Mouse (Mus musculus) Patski (cell line): ENCODE measurements around the gene Syngr1. TPM values are rescaled to one million over a fixed set of nuclear protein-coding genes. Genes with fewer than 3 reads are reported as not detected.

ENCODE experiments used
- ATAC-seq: fragments of 100-300 bp; one replicate; pipeline ENCODE4 v1.8.0; 2021
- CTCF ChIA-PET: fragments of 350-600 bp; sonication (Branson Sonifier 250); formaldehyde crosslinking; loops from one replicate; lab custom pipeline; 2022; ENCODE audit warnings: inconsistent platforms; lab: Charles Lee
- POLR2A ChIA-PET: fragments of 350-600 bp; sonication (Branson Sonifier 250); formaldehyde crosslinking; loops from one replicate; lab custom pipeline; 2022; ENCODE audit warnings: antibody characterized with exemption, inconsistent platforms; lab: Charles Lee
- DNase-seq: peaks from one replicate; pipeline ENCODE4 v3.0.0-alpha.2; 2011; ENCODE audit warnings: low read depth, low spot score
- H3K27me3 ChIP-seq: fragments of 371-371 bp; one replicate; pipeline ENCODE4 v1.5.1; 2021
- CTCF ChIP-seq: fragments of 100-300 bp; IDR thresholded peaks from one replicate; pipeline ENCODE4 v1.5.1; 2021
- in situ Hi-C: fragments of 300-500 bp; cut with MboI; formaldehyde crosslinking; loops from 3 replicates; pipeline ENCODE4 v1.11.1; 2018; ENCODE audit warnings: low pct_unique_long_range_greater_than_20kb, mixed read lengths
- polyA plus RNA-seq: library from polyadenylated mRNA; unstranded; gene quantifications from one replicate; pipeline ENCODE4 v1.2.3, GENCODE M21; 2021

The Syngr1 gene
- polyA plus RNA-seq, 1 experiment from 2014 or later: 91.6 TPM

DNA sequence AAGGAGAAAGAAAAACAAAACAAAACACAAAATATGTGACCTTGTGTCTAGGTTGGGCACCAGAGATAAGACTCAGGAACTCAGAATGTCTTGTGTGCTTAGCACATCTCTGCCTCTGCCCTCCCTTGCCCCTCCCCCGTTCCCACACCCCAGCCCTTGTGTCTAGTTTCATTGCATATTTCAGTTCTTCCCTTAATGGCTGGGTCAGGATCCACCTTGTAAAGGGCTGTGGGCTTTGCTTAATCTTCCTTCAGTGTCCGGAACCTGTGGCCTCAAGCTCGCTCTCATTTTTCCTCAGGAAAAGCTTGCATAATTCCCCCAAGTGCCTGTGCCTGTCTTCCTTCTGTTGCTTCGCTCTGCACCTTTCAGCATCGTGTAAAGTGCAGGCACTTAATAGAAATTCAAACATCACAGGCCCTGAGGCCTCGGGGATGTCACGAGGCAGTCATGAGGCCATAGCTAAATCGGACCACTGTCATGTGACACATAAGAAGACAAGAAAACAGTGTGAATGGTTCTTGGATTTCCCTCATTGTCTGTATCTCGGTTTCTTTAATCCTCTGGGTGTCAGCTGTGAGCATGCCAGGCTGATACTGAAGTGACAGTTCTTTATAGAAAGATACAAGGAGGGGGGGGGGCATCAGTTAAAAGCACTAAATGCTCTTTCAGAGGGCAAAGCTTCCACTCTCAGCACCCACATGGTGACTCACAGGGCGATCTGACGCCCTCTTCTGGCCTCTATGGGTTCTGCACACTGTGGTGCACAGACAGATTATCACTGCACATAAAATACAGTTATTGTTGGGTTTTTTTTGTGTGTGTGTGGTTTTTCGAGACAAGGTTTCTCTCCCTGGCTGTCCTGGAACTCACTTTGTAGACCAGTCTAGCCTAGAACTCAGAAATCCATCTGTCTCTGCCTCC is 14.6 kb downstream of the Syngr1 start:
- ChIA-PET CTCF (interaction anchor here (0.8 kb wide), 1 partner anchor 25 kb away, joined by 3 read pairs; no protein-coding TSS in a partner anchor), POLR2A (no interaction called here)
- TF ChIP-seq CTCF: no peak
- in situ Hi-C loops: no loop called here
- H3K27me3 ChIP-seq: no peaks in the 10 kb centered on the region
- ATAC-seq (no peak), DNase-seq (no peak)

GRCm38 (mm10) chr15:80107143-80107542 is 16.0 kb downstream of the Syngr1 start:
- DNase-seq (no peak), ATAC-seq (no peak)
- in situ Hi-C loops: no loop called here
- ChIA-PET CTCF (interaction anchor here (0.9 kb wide), 1 partner anchor 26 kb away, joined by 3 read pairs; the partner anchor contains the start of gene Tab1), POLR2A (interaction anchor here (0.6 kb wide), 1 partner anchor 172 kb away, joined by 3 read pairs; no protein-coding TSS in a partner anchor)
- no peak for TF ChIP-seq CTCF
- H3K27me3 ChIP-seq: no peaks in the 10 kb centered on the region

DNA sequence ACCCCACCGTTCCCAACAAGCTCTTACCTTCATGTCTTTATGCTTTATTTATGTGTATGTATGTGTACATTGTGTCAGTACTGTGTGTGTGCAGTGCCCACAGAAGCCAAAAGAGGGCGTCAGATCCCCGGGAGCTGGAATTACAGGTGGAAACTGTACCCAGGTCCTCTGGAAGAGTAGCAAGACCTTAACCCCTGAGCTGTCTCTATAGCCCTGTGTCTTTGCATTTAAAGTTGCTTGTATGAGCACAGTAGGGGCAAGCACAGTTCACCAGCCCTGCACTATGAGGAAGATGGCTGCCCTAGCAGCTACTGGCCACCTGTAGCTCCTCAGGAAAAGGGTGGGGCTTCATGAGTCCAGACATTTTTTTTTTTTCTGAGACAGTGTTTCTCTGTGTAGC is 16.4 kb downstream of the Syngr1 start:
- ATAC-seq (no peak), DNase-seq (no peak)
- ChIA-PET POLR2A (interaction anchor here (0.5 to 0.6 kb wide), 2 partner anchors 25 to 172 kb away, joined by 3 read pairs; partner anchors contain the start of gene Tab1), CTCF (interaction anchor here (0.9 kb wide), 1 partner anchor 25 kb away, joined by 3 read pairs; the partner anchor contains the start of gene Tab1)
- in situ Hi-C loops: no loop called here
- no peaks in the 10 kb centered on the region for H3K27me3 ChIP-seq
- TF ChIP-seq CTCF: no peak

DNA sequence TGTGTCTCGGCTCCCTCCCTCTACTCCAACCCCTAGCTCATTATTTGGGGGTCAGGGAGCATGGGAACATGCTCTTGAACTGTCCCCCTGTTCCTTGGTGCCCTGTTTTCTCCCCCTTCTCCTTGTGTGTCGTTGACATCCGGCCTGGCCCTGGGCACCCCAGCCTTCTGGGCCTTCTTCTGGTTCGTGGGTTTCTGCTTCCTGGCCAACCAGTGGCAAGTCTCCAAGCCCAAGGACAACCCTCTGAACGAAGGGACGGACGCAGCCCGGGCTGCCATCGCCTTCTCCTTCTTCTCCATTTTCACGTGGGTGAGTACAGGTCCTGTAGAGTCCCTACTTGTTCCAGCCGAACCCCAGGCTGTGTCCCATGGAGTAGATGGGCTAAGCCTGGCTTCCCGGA is 20.3 kb downstream of the Syngr1 start:
- H3K27me3 ChIP-seq: no peaks in the 10 kb centered on the region
- ChIA-PET CTCF (no interaction called here), POLR2A (interaction anchor here (0.5 kb wide), 1 partner anchor 23 kb away, joined by 7 read pairs; no protein-coding TSS in a partner anchor)
- ATAC-seq (no peak), DNase-seq (no peak)
- TF ChIP-seq CTCF: no peak
- in situ Hi-C loops: no loop called here

DNA sequence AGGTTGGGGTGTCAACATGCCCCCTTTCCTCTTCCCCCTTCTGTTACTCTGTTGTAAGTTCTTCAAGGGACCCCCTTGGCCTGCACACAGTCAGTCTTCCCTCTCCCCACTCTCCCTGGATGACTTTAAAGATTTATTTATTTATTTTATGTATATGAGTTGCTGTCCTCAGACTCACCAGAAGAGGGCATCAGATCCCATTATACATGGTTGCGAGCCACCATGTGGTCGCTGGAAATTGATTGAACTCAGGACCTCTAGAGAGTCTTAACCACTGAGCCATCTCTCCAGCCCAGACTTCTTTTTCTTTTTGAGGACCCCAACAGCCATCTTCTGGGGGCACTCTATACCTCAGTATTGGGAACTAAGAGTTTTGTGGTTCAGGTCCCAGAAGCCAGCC is 21.4 kb downstream of the Syngr1 start:
- in situ Hi-C loops: no loop called here
- DNase-seq (no peak), ATAC-seq (no peak)
- H3K27me3 ChIP-seq: no peaks in the 10 kb centered on the region
- POLR2A ChIA-PET: no interaction called here
- TF ChIP-seq CTCF: no peak
- CTCF ChIA-PET: no interaction called here

- POLR2A ChIA-PET: interaction anchor here (0.9 kb wide), 1 partner anchor 14 kb away, joined by 3 read pairs; no protein-coding TSS in a partner anchor
Measured at GRCm38 (mm10) chr15:80114414-80114813, 23.3 kb downstream of the Syngr1 start.

GRCm38 (mm10) chr15:80115256-80115655 is 24.1 kb downstream of the Syngr1 start:
- CTCF ChIA-PET: interaction anchor here (0.7 kb wide), 1 partner anchor 18 kb away, joined by 3 read pairs; no protein-coding TSS in a partner anchor
- ATAC-seq (no peak), DNase-seq (no peak)
- TF ChIP-seq CTCF: no peak
- POLR2A ChIA-PET: interaction anchor here (0.9 kb wide), 1 partner anchor 13 kb away, joined by 3 read pairs; no protein-coding TSS in a partner anchor
- H3K27me3 ChIP-seq: no peaks in the 10 kb centered on the region
- in situ Hi-C loops: no loop called here

More at GRCm38 (mm10) chr15:80114414-80114813, 23.3 kb downstream of the Syngr1 start:
- in situ Hi-C loops: no loop called here
- DNase-seq (no peak), ATAC-seq (no peak)
- no peaks in the 10 kb centered on the region for H3K27me3 ChIP-seq
- CTCF ChIA-PET: interaction anchor here (1.9 kb wide), 1 partner anchor 15 kb away, joined by 6 read pairs; no protein-coding TSS in a partner anchor
- TF ChIP-seq CTCF: no peak

- in situ Hi-C loops: no loop called here
- POLR2A ChIA-PET: no interaction called here
- no peak for TF ChIP-seq CTCF
- CTCF ChIA-PET: interaction anchor here (0.7 kb wide), 1 partner anchor 17 kb away, joined by 3 read pairs; no protein-coding TSS in a partner anchor
- DNase-seq (no peak), ATAC-seq (no peak)
- H3K27me3 ChIP-seq: no peaks in the 10 kb centered on the region
Measured at GRCm38 (mm10) chr15:80115866-80116794, 25.0 kb downstream of the Syngr1 start.

- DNase-seq: no peak
- in situ Hi-C loops: no loop called here
- POLR2A ChIA-PET: no interaction called here
- no peak for TF ChIP-seq CTCF
- ATAC-seq: no peak
- H3K27me3 ChIP-seq: no peaks in the 10 kb centered on the region
- CTCF ChIA-PET: no interaction called here
Measured at GRCm38 (mm10) chr15:80117154-80117553, 26.0 kb downstream of the Syngr1 start.

- CTCF ChIA-PET: interaction anchor here (1.1 kb wide), 1 partner anchor 31 kb away, joined by 3 read pairs; no protein-coding TSS in a partner anchor
- no peak for DNase-seq
- no peak for ATAC-seq
- H3K27me3 ChIP-seq: no peaks in the 10 kb centered on the region
- in situ Hi-C loops: no loop called here
- no peak for TF ChIP-seq CTCF
- POLR2A ChIA-PET: interaction anchor here (0.6 kb wide), 1 partner anchor 1128 kb away, joined by 4 read pairs; no protein-coding TSS in a partner anchor
Measured at GRCm38 (mm10) chr15:80119076-80119475, 27.9 kb downstream of the Syngr1 start.
